Mouse (Mus musculus) embryonic fibroblast, embryonic 13.5 days (primary cell): Measurements from ENCODE around the gene Clic4.

Experiments
- CTCF ChIP-seq: IDR thresholded peaks from 2 replicates; pipeline ENCODE4 v1.5.1; 2011; ENCODE audit warnings: mild to moderate bottlenecking, control low read depth, low read length, moderate library complexity, borderline replicate concordance; ENCODE audit not compliant: insufficient read depth
- POLR2A ChIP-seq: IDR thresholded peaks from 2 replicates; pipeline ENCODE4 v1.6.1; 2011; ENCODE audit warnings: low read depth, mild to moderate bottlenecking, control low read depth, low read length, moderate library complexity

DNA sequence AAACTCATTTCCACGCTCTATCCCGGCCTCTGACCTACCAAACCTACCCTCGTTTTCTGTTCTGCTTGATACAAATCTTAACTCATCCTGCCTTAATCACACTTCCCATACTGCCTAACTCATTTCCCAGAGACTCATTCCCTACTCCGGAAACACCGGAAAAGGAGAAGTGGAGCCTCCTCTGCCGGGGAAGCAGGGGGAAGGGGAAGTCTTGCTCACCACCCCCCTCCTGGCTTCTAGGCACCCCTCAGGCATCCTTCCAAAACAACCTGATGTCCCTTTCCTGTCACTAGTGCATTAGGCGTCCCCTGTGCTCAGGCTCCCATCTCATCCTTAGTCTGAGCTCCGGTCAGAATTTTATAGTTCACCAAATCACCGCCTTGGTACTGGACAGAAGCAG, 5.6 kb downstream of the Clic4 start:
- TF ChIP-seq POLR2A (no peak), CTCF (no peak)
